Mouse (Mus musculus) heart, adult 2 months (tissue): ENCODE data around the gene Nucb1. TPM values are rescaled to one million over a fixed set of nuclear protein-coding genes. Genes with fewer than 3 reads are reported as not detected.
"Not testable (repeated sequence)": the region's sequence is repeated elsewhere in the genome, so short reads cannot be mapped to it uniquely, and the experiment has no call there.

Experiments used
- DNase-seq, 2 experiments: peaks; one replicate each; pipeline ENCODE4 v3.0.0; 2021
- H3K27ac ChIP-seq: fragments of 200-600 bp; 2 replicates; pipeline ENCODE4 v1.8.1; 2022
- H3K27me3 ChIP-seq: fragments of 200-500 bp; 2 replicates; pipeline ENCODE4 v1.6.1; 2012; ENCODE audit warnings: mild to moderate bottlenecking, low read length, inconsistent platforms, mixed read lengths; ENCODE audit not compliant: control insufficient read depth, insufficient read depth
- H3K36me3 ChIP-seq: fragments of 200-500 bp; 2 replicates; pipeline ENCODE4 v1.6.1; 2012; ENCODE audit warnings: low read length, inconsistent platforms; ENCODE audit not compliant: control insufficient read depth, insufficient read depth
- H3K4me1 ChIP-seq: fragments of 200-500 bp; 2 replicates; pipeline ENCODE4 v1.6.1; 2011; ENCODE audit warnings: low read length; ENCODE audit not compliant: control insufficient read depth, insufficient read depth
- H3K4me3 ChIP-seq: fragments of 200-600 bp; 2 replicates; pipeline ENCODE4 v1.8.1; 2022
- H3K79me2 ChIP-seq: fragments of 200-500 bp; replicated peaks from 2 replicates; pipeline ENCODE4 v1.6.1; 2012; ENCODE audit warnings: mild to moderate bottlenecking, inconsistent platforms, low read length, moderate library complexity, mixed read lengths; ENCODE audit not compliant: control insufficient read depth, insufficient read depth
- H3K9ac ChIP-seq: fragments of 200-500 bp; 2 replicates; pipeline ENCODE4 v1.6.1; 2012; ENCODE audit warnings: low read depth, mild to moderate bottlenecking, control low read depth, inconsistent platforms, low read length, mixed read lengths
- CTCF ChIP-seq: fragments of 200-600 bp; IDR thresholded peaks from 2 replicates; pipeline ENCODE4 v1.8.1; 2022; ENCODE audit warnings: antibody characterized with exemption, mild to moderate bottlenecking, moderate library complexity
- EP300 ChIP-seq: fragments of 200-500 bp; IDR thresholded peaks from 2 replicates; pipeline ENCODE4 v1.6.1; 2011; ENCODE audit warnings: low read depth, low read length, control low read depth; ENCODE audit not compliant: insufficient read depth
- POLR2A ChIP-seq: fragments of 200-500 bp; IDR thresholded peaks from 2 replicates; pipeline ENCODE4 v1.6.1; 2011; ENCODE audit warnings: mild to moderate bottlenecking, low read depth, low read length, control low read depth; ENCODE audit not compliant: insufficient read depth
- WGBS: fragments of 180-500 bp; shearing (Covaris S2); methylation state at CpG from one replicate; pipeline ENCODE4 v1.1.7; 2018; 5-methylcytosine and 5-hydroxymethylcytosine counted together
- intact Hi-C: fragments of 180-260 bp; cut with DNase I; formaldehyde crosslinking; loops from one replicate; pipeline ENCODE4 v1.15.1; 2025
- polyA plus RNA-seq: library from polyadenylated mRNA; depleted of rRNA; stranded (reverse); fragments of >200 nt; gene quantifications from 2 replicates; pipeline ENCODE4 v1.2.3, GENCODE M21; 2012
- total RNA-seq, 2 experiments: library from RNA; stranded (reverse); gene quantifications; 2 replicates each; pipeline ENCODE4 v1.2.3; 2021

The Nucb1 gene
- total and polyA plus RNA-seq, 3 experiments, result 132 to 177 (median 152) TPM

- H3K9ac ChIP-seq, result no peak overlapping the region
- no peak overlapping the region for H3K4me3 ChIP-seq
- no peaks in the 10 kb centered on the region for H3K79me2 ChIP-seq
- no peaks in the 10 kb centered on the region for H3K36me3 ChIP-seq
- DNase-seq, result no peak
- WGBS, result 93% methylated on average over 7 of the region's 7 CpGs
- TF ChIP-seq CTCF (no peak), POLR2A (no peak), EP300 (no peak)
- H3K27ac ChIP-seq, result no peak overlapping the region
- peaks cover 11% of the 10 kb centered on the region for H3K4me1 ChIP-seq
- intact Hi-C loops, result loop anchor here (5.0 to 10.0 kb wide), 2 partner anchors 238 to 341 kb away; no protein-coding TSS in a partner anchor
- no peaks in the 10 kb centered on the region for H3K27me3 ChIP-seq
Measured at GRCm38 (mm10) chr7:45463987-45464778, 46.0 kb downstream of the Nucb1 start.

- not testable (repeated sequence) for H3K36me3 ChIP-seq, H3K27me3 ChIP-seq, H3K4me3 ChIP-seq, H3K9ac ChIP-seq, H3K79me2 ChIP-seq, H3K27ac ChIP-seq, DNase-seq
- 77% methylated on average over 4 of the region's 4 CpGs for WGBS
- intact Hi-C loops, result loop anchor here (5.0 to 10.0 kb wide), 2 partner anchors 239 to 342 kb away; no protein-coding TSS in a partner anchor
- peak; percentile 53 for TF ChIP-seq CTCF
- H3K4me1 ChIP-seq, result peaks cover 11% of the 10 kb centered on the region
Measured at GRCm38 (mm10) chr7:45462868-45463267, 47.3 kb downstream of the Nucb1 start.

GRCm38 (mm10) chr7:45462325-45462724, 47.9 kb downstream of the Nucb1 start:
- H3K27ac ChIP-seq, result no peak overlapping the region
- peaks cover 12% of the 10 kb centered on the region for H3K36me3 ChIP-seq
- intact Hi-C loops, result loop anchor here (5.0 to 10.0 kb wide), 2 partner anchors 240 to 342 kb away; no protein-coding TSS in a partner anchor
- TF ChIP-seq POLR2A, result no peak
- no peak for TF ChIP-seq CTCF
- no peak for TF ChIP-seq EP300
- H3K27me3 ChIP-seq, result no peaks in the 10 kb centered on the region
- H3K4me1 ChIP-seq, result peaks cover 14% of the 10 kb centered on the region
- DNase-seq, result no peak
- no peak overlapping the region for H3K9ac ChIP-seq
- no peaks in the 10 kb centered on the region for H3K79me2 ChIP-seq
- no peak overlapping the region for H3K4me3 ChIP-seq
- 85% methylated on average over 4 of the region's 4 CpGs for WGBS

- DNase-seq, result no peak
- peaks cover 12% of the 10 kb centered on the region for H3K36me3 ChIP-seq
- peaks cover 17% of the 10 kb centered on the region for H3K4me1 ChIP-seq
- H3K27ac ChIP-seq, result no peak overlapping the region
- no peak for TF ChIP-seq EP300
- no peak for TF ChIP-seq CTCF
- TF ChIP-seq POLR2A, result no peak
- no peak overlapping the region for H3K4me3 ChIP-seq
- H3K79me2 ChIP-seq, result no peaks in the 10 kb centered on the region
- no peak overlapping the region for H3K9ac ChIP-seq
- no peaks in the 10 kb centered on the region for H3K27me3 ChIP-seq
- 93% methylated on average over 4 of the region's 4 CpGs for WGBS
- intact Hi-C loops, result loop anchor here (5.0 to 10.0 kb wide), 2 partner anchors 241 to 343 kb away; no protein-coding TSS in a partner anchor
Measured at GRCm38 (mm10) chr7:45461781-45462180, 48.4 kb downstream of the Nucb1 start.

- TF ChIP-seq EP300 (no peak), POLR2A (no peak), CTCF (no peak)
- Histone ChIP-seq H3K9ac (no peak overlapping the region), H3K27ac (peak overlapping the region; percentile 96), H3K4me3 (no peak overlapping the region), H3K36me3 (peaks cover 12% of the 10 kb centered on the region), H3K4me1 (peaks cover 17% of the 10 kb centered on the region), H3K27me3 (no peaks in the 10 kb centered on the region), H3K79me2 (no peaks in the 10 kb centered on the region)
- WGBS, result 62% methylated on average over 5 of the region's 5 CpGs
- intact Hi-C loops, result loop anchor here (5.0 to 10.0 kb wide), 2 partner anchors 241 to 343 kb away; no protein-coding TSS in a partner anchor
- peak in 1 of 2 experiments; percentile 28 for DNase-seq
Measured at GRCm38 (mm10) chr7:45461326-45461725, 48.9 kb downstream of the Nucb1 start.

GRCm38 (mm10) chr7:45460860-45461314, 49.3 kb downstream of the Nucb1 start:
- Histone ChIP-seq H3K4me3 (no peak overlapping the region), H3K79me2 (no peaks in the 10 kb centered on the region), H3K27ac (peak overlapping the region; percentile 96), H3K4me1 (peaks cover 16% of the 10 kb centered on the region), H3K27me3 (no peaks in the 10 kb centered on the region), H3K9ac (0 out of 2 replicates have a peak overlapping the region, but pooled peaks have one; percentile 2), H3K36me3 (peaks cover 12% of the 10 kb centered on the region)
- intact Hi-C loops, result loop anchor here (5.0 to 10.0 kb wide), 2 partner anchors 241 to 344 kb away; no protein-coding TSS in a partner anchor
- TF ChIP-seq CTCF (no peak), POLR2A (no peak; the same call in 1 of the 2 replicates), EP300 (no peak)
- 34% methylated on average over 13 of the region's 13 CpGs for WGBS
- DNase-seq, result peak; percentile 78 to 79
